Mouse (Mus musculus) forebrain, postnatal 0 days (tissue): ENCODE data around the gene Hpcal1. TPM values are rescaled to one million over a fixed set of nuclear protein-coding genes. Genes with fewer than 3 reads are reported as not detected.

ENCODE experiments used
- ATAC-seq: fragments of 200-750 bp; cut with Nextera tagmentation; 2 replicates; pipeline ENCODE4 v1.8.0; 2017; ENCODE audit warnings: mild to moderate bottlenecking, moderate library complexity
- DNase-seq: peaks from one replicate; pipeline ENCODE4 v3.0.0-alpha.2; 2015
- H3K27ac ChIP-seq: fragments of 300-500 bp; sonication (generic); 2 replicates; pipeline ENCODE4 v1.5.1; 2014; ENCODE audit warnings: low read depth, mild to moderate bottlenecking, antibody characterized with exemption, low read length, moderate library complexity, mixed read lengths
- H3K27me3 ChIP-seq: fragments of 300-500 bp; sonication (generic); 2 replicates; pipeline ENCODE4 v1.6.1; 2014; ENCODE audit warnings: mild to moderate bottlenecking, low read length, mixed read lengths; ENCODE audit not compliant: insufficient read depth
- H3K36me3 ChIP-seq: fragments of 300-500 bp; sonication (generic); 2 replicates; pipeline ENCODE4 v1.6.1; 2014; ENCODE audit warnings: mild to moderate bottlenecking, moderate library complexity; ENCODE audit not compliant: insufficient read depth
- H3K4me1 ChIP-seq: fragments of 300-500 bp; sonication (generic); 2 replicates; pipeline ENCODE4 v1.6.1; 2014; ENCODE audit warnings: antibody characterized with exemption; ENCODE audit not compliant: insufficient read depth
- H3K4me2 ChIP-seq: fragments of 300-500 bp; sonication (generic); 2 replicates; pipeline ENCODE4 v1.6.1; 2014; ENCODE audit warnings: low read depth, mild to moderate bottlenecking, moderate library complexity
- H3K4me3 ChIP-seq: fragments of 300-500 bp; sonication (generic); 2 replicates; pipeline ENCODE4 v1.5.1; 2014; ENCODE audit warnings: low read depth, low read length, mixed read lengths
- H3K9ac ChIP-seq: fragments of 300-500 bp; sonication (generic); 2 replicates; pipeline ENCODE4 v1.6.1; 2014; ENCODE audit warnings: mild to moderate bottlenecking
- H3K9me3 ChIP-seq: fragments of 300-500 bp; sonication (generic); 2 replicates; pipeline ENCODE4 v1.6.1; 2016; ENCODE audit warnings: low read length
- CTCF ChIP-seq: sonication (generic); IDR thresholded peaks from 2 replicates; pipeline ENCODE4 v1.5.1; 2016; ENCODE audit warnings: antibody characterized with exemption, control low read depth, low read depth
- WGBS: fragments of 180-500 bp; shearing (Covaris S2); extraction: QIAGEN DNeasy Blood & Tissue Kit; methylation state at CpG from one replicate; pipeline ENCODE4 v1.1.7; 2014; 5-methylcytosine and 5-hydroxymethylcytosine counted together
- polyA plus RNA-seq: library from polyadenylated mRNA; unstranded; fragments of >200 nt; fragmentation: Nextera tagmentation; extraction: Ambion mirVana; gene quantifications from 2 replicates; pipeline ENCODE4 v1.2.1, GENCODE M21; 2015
- total RNA-seq: library from RNA; depleted of rRNA; stranded (reverse); fragments of >200 nt; gene quantifications from 2 replicates; pipeline ENCODE4 v1.2.3, GENCODE M21; 2014

The Hpcal1 gene
- total and polyA plus RNA-seq, 2 experiments from 2014 or later: 46.9 to 76.7 TPM

GRCm38 (mm10) chr12:17698934-17699333, 8.3 kb downstream of the Hpcal1 start:
- Histone ChIP-seq H3K27ac (no peak overlapping the region), H3K4me2 (no peak overlapping the region), H3K4me1 (no peaks in the 10 kb centered on the region), H3K4me3 (no peak overlapping the region), H3K9me3 (no peaks in the 10 kb centered on the region), H3K36me3 (no peaks in the 10 kb centered on the region), H3K9ac (no peak overlapping the region), H3K27me3 (no peaks in the 10 kb centered on the region)
- TF ChIP-seq CTCF: no peak
- 19% methylated on average over 4 of the region's 4 CpGs for WGBS
- DNase-seq: no peak
- no peak for ATAC-seq

- no peaks in the 10 kb centered on the region for H3K36me3 ChIP-seq
- H3K4me1 ChIP-seq: no peaks in the 10 kb centered on the region
- no peak for ATAC-seq
- H3K9ac ChIP-seq: no peak overlapping the region
- H3K27ac ChIP-seq: no peak overlapping the region
- no peaks in the 10 kb centered on the region for H3K27me3 ChIP-seq
- H3K9me3 ChIP-seq: no peaks in the 10 kb centered on the region
- no peak overlapping the region for H3K4me2 ChIP-seq
- 50% methylated on average over 1 of the region's 1 CpGs for WGBS
- no peak overlapping the region for H3K4me3 ChIP-seq
- no peak for DNase-seq
- no peak for TF ChIP-seq CTCF
Observed at GRCm38 (mm10) chr12:17699480-17699879, 8.8 kb downstream of the Hpcal1 start.

- no peak for DNase-seq
- Histone ChIP-seq H3K9ac (no peak overlapping the region), H3K4me2 (no peak overlapping the region), H3K27ac (no peak overlapping the region), H3K4me3 (no peak overlapping the region), H3K4me1 (no peaks in the 10 kb centered on the region), H3K36me3 (no peaks in the 10 kb centered on the region), H3K27me3 (no peaks in the 10 kb centered on the region), H3K9me3 (no peaks in the 10 kb centered on the region)
- TF ChIP-seq CTCF: no peak
- ATAC-seq: no peak
- 42% methylated on average over 5 of the region's 5 CpGs for WGBS
Observed at GRCm38 (mm10) chr12:17701131-17701720, 10.6 kb downstream of the Hpcal1 start.

- TF ChIP-seq CTCF: no peak
- no peaks in the 10 kb centered on the region for H3K27me3 ChIP-seq
Observed at GRCm38 (mm10) chr12:17701795-17702194, 11.1 kb downstream of the Hpcal1 start.

GRCm38 (mm10) chr12:17702257-17702943, 11.7 kb downstream of the Hpcal1 start:
- no peak for DNase-seq
- 44% methylated on average over 9 of the region's 9 CpGs for WGBS
- no peak overlapping the region for H3K4me2 ChIP-seq
- no peak for ATAC-seq
- H3K9ac ChIP-seq: no peak overlapping the region
- no peaks in the 10 kb centered on the region for H3K27me3 ChIP-seq
- H3K9me3 ChIP-seq: no peaks in the 10 kb centered on the region
- no peak overlapping the region for H3K27ac ChIP-seq
- H3K4me3 ChIP-seq: no peak overlapping the region
- H3K4me1 ChIP-seq: no peaks in the 10 kb centered on the region
- H3K36me3 ChIP-seq: no peaks in the 10 kb centered on the region
- no peak for TF ChIP-seq CTCF

More at GRCm38 (mm10) chr12:17701795-17702194, 11.1 kb downstream of the Hpcal1 start:
- Histone ChIP-seq H3K9ac (no peak overlapping the region), H3K9me3 (no peaks in the 10 kb centered on the region), H3K4me2 (no peak overlapping the region), H3K36me3 (no peaks in the 10 kb centered on the region), H3K4me3 (no peak overlapping the region), H3K4me1 (no peaks in the 10 kb centered on the region), H3K27ac (no peak overlapping the region)
- 41% methylated on average over 2 of the region's 2 CpGs for WGBS
- ATAC-seq (peak; percentile 42), DNase-seq (no peak)

GRCm38 (mm10) chr12:17702944-17703335, 12.3 kb downstream of the Hpcal1 start:
- DNase-seq (no peak), ATAC-seq (no peak)
- Histone ChIP-seq H3K9me3 (no peaks in the 10 kb centered on the region), H3K27me3 (no peaks in the 10 kb centered on the region), H3K4me1 (no peaks in the 10 kb centered on the region), H3K36me3 (no peaks in the 10 kb centered on the region), H3K4me3 (no peak overlapping the region), H3K27ac (no peak overlapping the region), H3K4me2 (no peak overlapping the region), H3K9ac (no peak overlapping the region)
- no peak for TF ChIP-seq CTCF
- 85% methylated on average over 6 of the region's 6 CpGs for WGBS

- no peaks in the 10 kb centered on the region for H3K27me3 ChIP-seq
- no peak overlapping the region for H3K9ac ChIP-seq
- no peak overlapping the region for H3K4me3 ChIP-seq
- no peak for TF ChIP-seq CTCF
- no peaks in the 10 kb centered on the region for H3K9me3 ChIP-seq
- H3K27ac ChIP-seq: no peak overlapping the region
- ATAC-seq (no peak), DNase-seq (no peak)
- no peaks in the 10 kb centered on the region for H3K4me1 ChIP-seq
- no peaks in the 10 kb centered on the region for H3K36me3 ChIP-seq
- H3K4me2 ChIP-seq: no peak overlapping the region
- WGBS: 96% methylated on average over 3 of the region's 3 CpGs
Observed at GRCm38 (mm10) chr12:17703866-17704265, 13.2 kb downstream of the Hpcal1 start.
